Mouse (Mus musculus) lung, postnatal 14 days (tissue): ENCODE measurements around the gene Cnst.

Experiments used
- DNase-seq: peaks from one replicate; pipeline ENCODE4 v3.0.0; 2021

Gene Cnst

GRCm38 (mm10) chr1:179649324-179649723, 103.2 kb downstream of the Cnst start:
- no peak for DNase-seq

GRCm38 (mm10) chr1:179650284-179650683, 104.1 kb downstream of the Cnst start:
- no peak for DNase-seq

GRCm38 (mm10) chr1:179651224-179651623, 105.1 kb downstream of the Cnst start:
- no peak for DNase-seq

- DNase-seq = no peak
These were observed 116.9 kb downstream of the Cnst start for GRCm38 (mm10) chr1:179663065-179663464.

- no peak for DNase-seq
These were observed 118.2 kb downstream of the Cnst start for GRCm38 (mm10) chr1:179664309-179664930.

- no peak for DNase-seq
These were observed 120.8 kb downstream of the Cnst start for GRCm38 (mm10) chr1:179666971-179667370.

GRCm38 (mm10) chr1:179667450-179667849, 121.3 kb downstream of the Cnst start:
- no peak for DNase-seq

- peak; percentile 89 for DNase-seq
These were observed 122.0 kb downstream of the Cnst start, which contains the start of gene Sccpdh for GRCm38 (mm10) chr1:179668013-179668805. Gene Sccpdh (plus strand): TSS chr1:179668210.

GRCm38 (mm10) chr1:179668836-179669537, 122.8 kb downstream of the Cnst start:
- DNase-seq = peak; percentile 2

GRCm38 (mm10) chr1:179674355-179674754, 128.2 kb downstream of the Cnst start:
- no peak for DNase-seq

GRCm38 (mm10) chr1:179677031-179677430, 130.9 kb downstream of the Cnst start:
- DNase-seq = no peak
